Mouse (Mus musculus): Measurements from ENCODE around the gene Sorcs2.

Sorcs2 gene

GRCm38 (mm10) chr5:36178785-36179184 lies 219.2 kb downstream of the Sorcs2 start:
- DNase-seq (ENCODE audit: low spot score in 2 of 2), result no peak

- DNase-seq (ENCODE audit: low spot score in 2 of 2), result no peak
These were observed 219.7 kb downstream of the Sorcs2 start for GRCm38 (mm10) chr5:36178215-36178614.

GRCm38 (mm10) chr5:36176873-36177272 lies 221.1 kb downstream of the Sorcs2 start:
- no peak for DNase-seq (ENCODE audit: low spot score in 2 of 2)

GRCm38 (mm10) chr5:36176409-36176808 lies 221.5 kb downstream of the Sorcs2 start:
- DNase-seq (ENCODE audit: low spot score in 2 of 2), result no peak

- no peak for DNase-seq (ENCODE audit: low spot score in 2 of 2)
These were observed 223.3 kb downstream of the Sorcs2 start for GRCm38 (mm10) chr5:36174569-36175115.

GRCm38 (mm10) chr5:36168963-36169650 lies 228.8 kb downstream of the Sorcs2 start:
- peak; percentile 18 to 23 for DNase-seq (ENCODE audit: low spot score in 2 of 2)

GRCm38 (mm10) chr5:36166346-36167013 lies 231.5 kb downstream of the Sorcs2 start:
- no peak for DNase-seq (ENCODE audit: low spot score in 2 of 2)

- no peak for DNase-seq (ENCODE audit: low spot score in 2 of 2)
These were observed 232.3 kb downstream of the Sorcs2 start for GRCm38 (mm10) chr5:36165424-36166302.

GRCm38 (mm10) chr5:36154879-36155485 lies 243.0 kb downstream of the Sorcs2 start:
- DNase-seq (ENCODE audit: low spot score in 2 of 2), result no peak

GRCm38 (mm10) chr5:36153261-36153660 lies 244.7 kb downstream of the Sorcs2 start:
- no peak for DNase-seq (ENCODE audit: low spot score in 2 of 2)

GRCm38 (mm10) chr5:36151086-36151485 lies 246.9 kb downstream of the Sorcs2 start:
- no peak for DNase-seq (ENCODE audit: low spot score in 2 of 2)

- DNase-seq (ENCODE audit: low spot score in 2 of 2), result no peak
These were observed 248.8 kb downstream of the Sorcs2 start for GRCm38 (mm10) chr5:36149098-36149497.

- DNase-seq (ENCODE audit: low spot score in 2 of 2), result no peak
These were observed 251.3 kb downstream of the Sorcs2 start for GRCm38 (mm10) chr5:36146589-36146988.

- DNase-seq (ENCODE audit: low spot score in 2 of 2), result no peak
These were observed 253.4 kb downstream of the Sorcs2 start for GRCm38 (mm10) chr5:36144560-36144959.

- DNase-seq (ENCODE audit: low spot score in 2 of 2), result no peak
These were observed 256.2 kb downstream of the Sorcs2 start for GRCm38 (mm10) chr5:36141676-36142255.

- peak; percentile 58 to 61 for DNase-seq (ENCODE audit: low spot score in 2 of 2)
These were observed 256.8 kb downstream of the Sorcs2 start for GRCm38 (mm10) chr5:36141112-36141511.

- DNase-seq (ENCODE audit: low spot score in 2 of 2), result no peak
These were observed 258.2 kb downstream of the Sorcs2 start for GRCm38 (mm10) chr5:36139766-36140165.

- DNase-seq (ENCODE audit: low spot score in 2 of 2), result no peak
These were observed 261.9 kb downstream of the Sorcs2 start for GRCm38 (mm10) chr5:36135874-36136542.

GRCm38 (mm10) chr5:36134302-36134701 lies 263.6 kb downstream of the Sorcs2 start:
- no peak for DNase-seq (ENCODE audit: low spot score in 2 of 2)

- DNase-seq (ENCODE audit: low spot score in 2 of 2), result no peak
These were observed 264.0 kb downstream of the Sorcs2 start for GRCm38 (mm10) chr5:36133893-36134292.

Data from right cerebral cortex, adult 2 months (tissue).